Mouse (Mus musculus): ENCODE results near the gene Pde6h. TPM values are rescaled to one million over a fixed set of nuclear protein-coding genes. Genes with fewer than 3 reads are reported as not detected.

Pde6h gene
- total RNA-seq, 2 experiments from 2014 or later, result 1.2 TPM

GRCm38 (mm10) chr6:136939326-136940187, 15.9 kb downstream of the Pde6h start:
- no peak for DNase-seq (ENCODE audit: extremely low spot score in 1 of 2, low spot score in 1 of 2)

DNA sequence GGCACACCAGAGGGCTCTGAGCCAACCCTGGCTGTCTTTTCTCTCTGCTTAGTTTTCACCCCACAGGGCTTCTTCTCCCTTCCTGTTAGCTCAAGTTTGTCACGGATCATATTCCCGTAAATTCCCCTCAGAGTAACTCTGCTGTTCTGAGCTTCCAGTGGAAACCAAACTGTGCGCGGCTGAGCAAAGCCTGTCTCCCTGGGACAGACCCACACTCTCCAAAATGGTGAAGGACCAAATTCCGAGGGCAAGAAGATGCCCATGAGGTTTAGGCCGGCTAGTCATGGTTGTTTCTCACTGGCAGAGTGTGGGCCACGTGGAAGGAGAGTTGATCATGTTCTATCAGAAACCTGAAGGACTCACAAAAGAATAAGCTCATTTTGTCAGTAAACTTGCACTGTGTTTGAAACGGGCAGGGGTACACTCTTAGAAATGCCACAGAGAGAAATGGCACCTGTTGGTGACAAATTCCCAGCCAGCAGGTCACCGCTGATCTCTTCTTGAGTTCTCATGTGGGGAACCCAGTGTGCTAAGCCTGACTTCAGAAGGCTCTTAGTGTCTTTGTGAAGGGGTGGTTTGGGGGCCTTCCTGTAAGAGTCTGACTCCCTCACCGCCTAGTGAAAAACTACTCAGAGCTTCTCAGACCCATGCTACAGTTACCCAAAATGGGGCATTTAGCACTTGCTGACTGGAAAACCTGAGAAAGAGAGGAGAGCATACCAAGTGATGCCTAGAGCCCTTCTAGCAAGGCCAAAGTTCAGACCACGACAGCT, 16.7 kb downstream of the Pde6h start:
- DNase-seq (ENCODE audit: extremely low spot score in 1 of 2, low spot score in 1 of 2), result no peak

DNA sequence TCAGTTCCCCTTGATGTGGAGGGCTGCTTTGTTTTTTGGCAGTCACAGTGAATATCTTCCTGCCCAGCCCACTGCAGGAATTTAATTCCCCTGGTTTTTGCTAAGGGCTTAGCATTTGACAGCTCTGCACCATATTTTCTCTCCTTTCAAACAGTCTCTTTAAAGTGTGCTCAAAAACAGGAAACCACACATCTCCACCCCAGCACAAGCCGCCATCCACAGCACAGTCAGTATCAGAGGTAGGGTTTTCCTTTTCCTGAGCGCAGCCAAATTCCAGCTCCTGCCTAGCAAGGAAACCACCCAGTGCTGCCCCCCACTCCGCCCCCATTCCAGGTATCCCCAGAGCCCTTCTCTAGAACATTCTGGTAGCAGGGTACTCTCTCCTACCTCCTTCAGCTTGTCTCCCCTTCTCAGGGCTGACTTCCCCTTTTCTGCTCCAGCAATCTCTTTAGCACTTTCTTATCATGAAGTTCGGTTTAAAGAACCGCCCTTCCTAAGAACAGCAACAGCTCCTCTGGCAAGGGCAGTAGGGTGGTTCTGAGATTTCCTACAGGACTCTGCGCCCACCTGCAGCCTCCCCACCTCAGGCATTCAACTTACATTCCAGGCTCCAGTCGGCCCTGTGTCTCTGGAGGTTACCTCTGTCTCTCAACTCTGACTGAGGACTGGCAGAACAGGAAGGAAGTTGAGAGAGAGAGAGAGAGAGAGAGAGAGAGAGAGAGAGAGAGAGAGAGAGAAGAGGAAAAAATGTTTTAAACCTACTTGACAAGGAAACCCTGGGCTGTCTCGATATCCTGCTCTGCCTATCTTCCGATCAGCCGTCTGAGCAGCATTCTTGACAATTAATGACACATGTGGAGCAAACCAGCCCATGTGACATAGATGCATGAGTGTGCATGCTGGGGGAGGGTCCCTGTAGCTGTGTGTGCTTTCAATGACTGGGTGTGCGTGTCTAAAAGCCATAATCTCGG, 17.7 kb downstream of the Pde6h start, which contains the start of gene Arhgdib:
Gene Arhgdib, minus strand, starts transcription at position 849 of the 971 bp plus-strand sequence.
- no peak for DNase-seq (ENCODE audit: extremely low spot score in 1 of 2, low spot score in 1 of 2)

GRCm38 (mm10) chr6:136942280-136942679, 18.6 kb downstream of the Pde6h start:
- no peak for DNase-seq (ENCODE audit: extremely low spot score in 1 of 2, low spot score in 1 of 2)

DNA sequence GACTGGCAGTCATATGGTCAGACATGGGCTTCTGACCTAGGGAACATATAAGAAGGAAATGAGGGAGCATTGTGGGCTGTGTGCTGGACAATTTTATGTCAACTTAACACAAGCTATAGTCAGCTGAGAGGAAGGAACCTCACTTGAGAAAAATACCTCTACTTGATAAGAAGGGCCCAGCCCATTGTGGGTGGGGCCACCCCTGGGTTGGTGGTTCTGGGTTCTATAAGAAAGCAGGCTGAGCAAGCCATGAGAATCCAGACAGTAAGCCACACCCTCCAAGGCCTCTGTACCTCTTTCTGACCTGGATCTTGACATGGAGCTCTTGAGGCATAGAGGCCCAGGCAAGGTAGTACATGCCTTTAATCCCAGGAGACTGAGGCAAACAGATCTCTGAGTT, 19.8 kb downstream of the Pde6h start:
- no peak for DNase-seq (ENCODE audit: extremely low spot score in 1 of 2, low spot score in 1 of 2)

GRCm38 (mm10) chr6:136944511-136944910, 20.9 kb downstream of the Pde6h start:
- no peak for DNase-seq (ENCODE audit: extremely low spot score in 1 of 2, low spot score in 1 of 2)

DNA sequence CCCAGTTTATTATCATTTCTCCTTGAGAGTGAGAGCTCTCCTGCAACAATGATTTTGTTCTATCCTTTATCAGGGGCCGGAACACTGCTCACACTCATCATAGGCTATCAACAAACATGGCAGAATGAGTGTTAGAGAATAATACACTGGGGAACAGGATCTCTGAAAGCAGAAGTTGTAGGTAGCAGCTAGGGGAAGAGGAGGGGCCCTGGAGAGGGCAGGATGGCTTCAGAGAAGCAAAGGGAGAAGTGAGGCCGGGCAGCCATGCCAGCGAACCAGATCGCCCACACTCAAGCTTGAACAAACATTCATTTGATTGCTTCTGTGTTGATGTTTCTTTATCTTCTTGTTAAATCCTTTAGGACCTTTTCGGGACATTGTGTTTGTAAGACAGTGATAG, 22.6 kb downstream of the Pde6h start:
- no peak for DNase-seq (ENCODE audit: extremely low spot score in 1 of 2, low spot score in 1 of 2)

GRCm38 (mm10) chr6:136946943-136947342, 23.3 kb downstream of the Pde6h start:
- no peak for DNase-seq (ENCODE audit: extremely low spot score in 1 of 2, low spot score in 1 of 2)

DNA sequence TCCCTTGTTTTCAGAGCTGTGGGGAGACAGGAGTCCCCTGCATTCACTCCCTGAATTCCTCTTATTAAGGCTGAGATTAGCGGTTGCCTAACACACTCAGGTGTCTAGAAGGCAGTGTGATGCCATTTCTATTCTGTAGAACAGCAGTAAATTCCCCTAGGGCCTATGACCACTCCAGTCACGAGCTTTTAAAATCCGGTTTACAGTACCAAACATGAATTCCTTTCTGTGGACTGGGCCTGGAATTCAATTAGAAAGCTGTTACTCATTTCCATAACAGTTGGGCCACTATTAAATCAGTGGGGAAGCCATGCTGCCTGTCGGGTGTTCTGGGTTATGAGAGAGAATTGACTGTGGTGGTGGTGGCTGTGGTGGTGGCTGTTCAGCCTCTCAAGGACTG, 24.1 kb downstream of the Pde6h start:
- no peak for DNase-seq (ENCODE audit: extremely low spot score in 1 of 2, low spot score in 1 of 2)

GRCm38 (mm10) chr6:136950171-136950570, 26.5 kb downstream of the Pde6h start:
- DNase-seq (ENCODE audit: extremely low spot score in 1 of 2, low spot score in 1 of 2), result no peak

- no peak for DNase-seq (ENCODE audit: extremely low spot score in 1 of 2, low spot score in 1 of 2)
Observed at GRCm38 (mm10) chr6:136952930-136953329, 29.3 kb downstream of the Pde6h start.

GRCm38 (mm10) chr6:136954192-136954591, 30.6 kb downstream of the Pde6h start:
- DNase-seq (ENCODE audit: extremely low spot score in 1 of 2, low spot score in 1 of 2), result no peak

- DNase-seq (ENCODE audit: extremely low spot score in 1 of 2, low spot score in 1 of 2), result no peak
Observed at GRCm38 (mm10) chr6:136954715-136955114, 31.1 kb downstream of the Pde6h start.

DNA sequence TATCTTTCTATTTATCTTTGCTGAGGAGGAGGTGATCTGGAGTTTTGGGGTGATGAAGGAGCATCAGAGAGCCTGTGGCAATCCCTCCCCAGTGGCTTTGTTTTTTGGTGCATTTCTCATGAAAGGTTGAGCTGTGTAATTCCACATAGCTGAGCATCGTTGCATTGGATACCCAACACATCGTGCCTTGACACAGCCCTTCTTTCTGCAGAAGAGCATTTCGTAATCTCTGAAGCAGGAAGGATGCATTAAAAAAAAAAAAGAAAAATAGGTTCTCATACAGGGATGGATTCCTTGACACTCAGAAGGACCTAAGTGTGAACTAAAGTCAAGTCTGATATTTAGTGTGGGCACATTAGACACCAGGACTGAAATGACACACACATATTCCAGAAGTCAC, 31.6 kb downstream of the Pde6h start:
- DNase-seq (ENCODE audit: extremely low spot score in 1 of 2, low spot score in 1 of 2), result no peak

DNA sequence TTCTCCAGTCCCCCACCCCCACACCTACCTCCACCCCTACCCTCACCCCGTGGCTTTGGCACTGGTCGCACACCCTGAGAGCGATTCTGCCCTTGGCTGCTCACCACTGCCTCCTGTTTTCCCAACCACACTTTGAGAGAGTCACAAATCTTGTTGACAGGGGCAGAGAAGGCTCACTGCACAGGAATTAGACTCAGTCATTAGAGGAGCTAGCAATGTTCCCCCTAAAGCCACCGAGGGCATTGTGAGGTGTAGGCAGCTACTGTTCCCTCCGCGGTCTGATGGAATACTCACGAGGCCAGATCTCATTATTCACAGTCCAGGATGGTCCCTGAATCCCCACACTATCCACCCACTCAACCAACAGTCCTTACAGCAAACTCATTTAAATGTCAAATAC, 33.4 kb downstream of the Pde6h start:
- no peak for DNase-seq (ENCODE audit: extremely low spot score in 1 of 2, low spot score in 1 of 2)

DNA sequence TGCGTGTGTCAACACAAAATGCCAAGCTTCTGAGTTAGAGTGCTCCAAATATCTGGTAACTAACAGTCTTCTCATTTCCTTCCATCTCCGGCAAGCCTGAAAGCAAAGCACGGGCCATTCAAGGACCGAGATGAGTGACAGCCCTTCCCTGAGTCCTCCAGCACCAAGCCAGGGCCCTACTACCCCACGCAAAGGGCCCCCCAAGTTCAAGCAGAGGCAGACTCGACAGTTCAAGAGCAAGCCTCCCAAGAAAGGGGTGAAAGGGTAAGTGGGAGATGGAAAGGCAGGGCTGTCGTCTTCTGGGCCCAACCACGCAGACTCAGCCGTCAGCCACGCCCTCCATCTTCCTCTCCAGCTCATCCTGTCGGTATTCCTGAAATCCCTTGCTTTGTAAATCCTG, 35.5 kb downstream of the Pde6h start:
- no peak for DNase-seq (ENCODE audit: extremely low spot score in 1 of 2, low spot score in 1 of 2)

DNA sequence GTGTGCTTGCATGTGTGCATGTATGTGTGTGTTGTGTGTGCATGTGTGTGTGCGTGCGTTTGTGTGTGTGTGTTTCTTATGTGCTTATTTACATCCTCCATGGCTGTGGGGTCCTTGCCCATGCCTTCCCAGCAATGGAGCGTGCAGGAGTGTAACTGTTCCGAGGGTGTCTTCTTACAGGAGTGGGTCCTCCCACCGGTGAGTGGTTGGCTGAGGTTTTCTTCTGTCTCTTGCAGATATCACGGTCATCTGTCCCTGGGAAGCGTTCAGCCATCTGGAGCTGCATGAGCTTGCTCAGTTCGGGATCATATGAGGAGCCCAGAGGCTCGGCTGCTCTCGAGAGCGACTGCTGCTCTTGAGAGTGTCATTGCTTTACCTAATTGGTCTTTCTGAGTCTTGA, 39.3 kb downstream of the Pde6h start:
- no peak for DNase-seq (ENCODE audit: extremely low spot score in 1 of 2, low spot score in 1 of 2)

DNA sequence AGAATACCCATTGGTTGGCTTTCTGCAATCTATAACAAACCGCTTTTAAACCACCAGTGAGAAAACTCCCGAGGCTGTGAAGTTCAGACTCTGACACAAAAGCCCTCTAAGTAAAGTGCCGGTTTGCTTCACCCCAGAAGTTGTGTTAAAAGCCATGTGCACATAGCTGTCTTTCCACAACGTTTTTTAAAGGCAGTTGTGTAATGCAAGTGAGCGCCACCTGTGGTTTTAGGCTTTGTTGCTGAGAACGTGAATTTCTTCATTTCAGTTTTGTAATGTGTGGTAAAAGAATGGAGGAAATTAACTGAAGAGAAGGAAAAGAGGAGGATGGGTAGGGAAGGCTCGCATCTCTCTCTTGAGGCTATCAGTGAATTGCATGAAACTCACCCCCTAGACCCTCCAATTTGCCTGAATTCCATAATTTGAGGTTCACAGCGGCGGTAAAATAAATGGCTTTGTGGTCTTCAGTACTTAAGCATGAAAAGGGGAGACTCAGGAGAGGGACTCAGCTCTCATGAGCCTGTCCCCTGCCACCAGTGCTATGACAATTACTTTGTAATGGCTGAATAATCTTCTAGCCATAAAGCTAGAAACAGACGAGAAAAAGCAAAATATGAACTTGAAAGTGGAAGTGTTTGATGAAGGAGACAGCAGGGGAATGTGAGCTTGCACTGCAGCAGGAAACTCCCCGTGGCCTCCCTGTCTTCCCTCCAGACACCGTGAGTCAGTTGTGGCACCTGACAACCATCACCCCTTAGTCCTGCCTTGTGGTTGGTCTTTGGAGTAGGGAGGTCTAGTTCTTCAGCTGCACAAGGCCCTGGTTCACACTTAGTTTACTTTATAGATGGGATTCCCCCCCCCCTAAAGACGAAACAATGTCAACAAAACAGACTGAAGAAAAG, 41.2 kb downstream of the Pde6h start:
- no peak for DNase-seq (ENCODE audit: extremely low spot score in 1 of 2, low spot score in 1 of 2)

GRCm38 (mm10) chr6:136965912-136966311, 42.3 kb downstream of the Pde6h start:
- no peak for DNase-seq (ENCODE audit: extremely low spot score in 1 of 2, low spot score in 1 of 2)
